Mouse (Mus musculus): Measurements from ENCODE around the gene Ceacam3. TPM values are rescaled to one million over a fixed set of nuclear protein-coding genes. Genes with fewer than 3 reads are reported as not detected.

The Ceacam3 gene
- total RNA-seq, 1 experiment, result not detected

- no peaks in the 10 kb centered on the region for H3K9me3 ChIP-seq (ENCODE audit: control insufficient read depth, insufficient read depth, low read depth, low read length)
Observed at GRCm38 (mm10) chr7:17159011-17159410, 8.9 kb downstream of the Ceacam3 start.

GRCm38 (mm10) chr7:17171827-17172226 lies 21.7 kb downstream of the Ceacam3 start:
- no peaks in the 10 kb centered on the region for H3K36me3 ChIP-seq (ENCODE audit: control insufficient read depth, insufficient read depth, low read length, poor library complexity, severe bottlenecking)
- no peak overlapping the region for H3K4me3 ChIP-seq (ENCODE audit: insufficient read depth in 1 of 2, low read depth in 1 of 2, low read length in 2 of 2, poor library complexity in 1 of 2, severe bottlenecking in 1 of 2)
- TF ChIP-seq CHD2 (IDR thresholded peaks at IDR 0.05; ENCODE audit: low read depth, low read length), result no peak
- TF ChIP-seq MAFK (IDR thresholded peaks at IDR 0.05; ENCODE audit: insufficient read depth, low read depth, low read length), result no peak
- no peak for TF ChIP-seq ZC3H11A (IDR thresholded peaks at IDR 0.05; ENCODE audit: borderline replicate concordance, low read depth, low read length)
- no peak for TF ChIP-seq ZNF384 (IDR thresholded peaks at IDR 0.05; ENCODE audit: low read depth, low read length)
- TF ChIP-seq HCFC1 (IDR thresholded peaks at IDR 0.05; ENCODE audit: borderline replicate concordance, insufficient read depth, low read length), result no peak
- no peak overlapping the region for H3K9ac ChIP-seq (ENCODE audit: insufficient read depth, low read depth, low read length, poor library complexity, severe bottlenecking)
- H3K4me1 ChIP-seq (ENCODE audit: control insufficient read depth in 2 of 2, insufficient read depth in 2 of 2, low read length in 2 of 2, poor library complexity in 1 of 2), result no peaks in the 10 kb centered on the region
- DNase-seq (ENCODE audit: low read depth, low spot score), result no peak
- H3K27ac ChIP-seq (ENCODE audit: insufficient read depth, low read depth, low read length, poor library complexity, severe bottlenecking), result no peak overlapping the region
- H3K9me3 ChIP-seq (ENCODE audit: control insufficient read depth, insufficient read depth, low read depth, low read length), result no peaks in the 10 kb centered on the region
- in situ Hi-C loops (cut with MboI; ENCODE audit: low sequenced_read_pairs in 2 of 2, unreplicated experiment in 2 of 2), result no loop called here

More at GRCm38 (mm10) chr7:17159011-17159410, 8.9 kb downstream of the Ceacam3 start:
- in situ Hi-C loops (cut with MboI; ENCODE audit: low sequenced_read_pairs in 2 of 2, unreplicated experiment in 2 of 2), result no loop called here
- Histone ChIP-seq H3K27ac (ENCODE audit: insufficient read depth, low read depth, low read length, poor library complexity, severe bottlenecking) (no peak overlapping the region), H3K4me3 (ENCODE audit: insufficient read depth in 1 of 2, low read depth in 1 of 2, low read length in 2 of 2, poor library complexity in 1 of 2, severe bottlenecking in 1 of 2) (no peak overlapping the region), H3K9ac (ENCODE audit: insufficient read depth, low read depth, low read length, poor library complexity, severe bottlenecking) (no peak overlapping the region), H3K36me3 (ENCODE audit: control insufficient read depth, insufficient read depth, low read length, poor library complexity, severe bottlenecking) (no peaks in the 10 kb centered on the region), H3K4me1 (ENCODE audit: control insufficient read depth in 2 of 2, insufficient read depth in 2 of 2, low read length in 2 of 2, poor library complexity in 1 of 2) (no peaks in the 10 kb centered on the region)
- no peak for DNase-seq (ENCODE audit: low read depth, low spot score)
- TF ChIP-seq ZC3H11A (IDR thresholded peaks at IDR 0.05; ENCODE audit: borderline replicate concordance, low read depth, low read length) (no peak), HCFC1 (IDR thresholded peaks at IDR 0.05; ENCODE audit: borderline replicate concordance, insufficient read depth, low read length) (no peak), ZNF384 (IDR thresholded peaks at IDR 0.05; ENCODE audit: low read depth, low read length) (no peak)

GRCm38 (mm10) chr7:17203177-17203576 lies 53.1 kb downstream of the Ceacam3 start, which contains the start of gene Psg29:
TSS of gene Psg29 (plus strand) at chr7:17203477.
- H3K4me3 ChIP-seq (ENCODE audit: insufficient read depth in 1 of 2, low read depth in 1 of 2, low read length in 2 of 2, poor library complexity in 1 of 2, severe bottlenecking in 1 of 2), result no peak within 1 kb of the TSS
- H3K9me3 ChIP-seq (ENCODE audit: control insufficient read depth, insufficient read depth, low read depth, low read length), result no peaks in the 10 kb centered on the region
- no peak for DNase-seq (ENCODE audit: low read depth, low spot score)
- H3K27ac ChIP-seq (ENCODE audit: insufficient read depth, low read depth, low read length, poor library complexity, severe bottlenecking), result no peak within 1 kb of the TSS
- H3K36me3 ChIP-seq (ENCODE audit: control insufficient read depth, insufficient read depth, low read length, poor library complexity, severe bottlenecking), result no peaks in the 10 kb centered on the region
- in situ Hi-C loops (cut with MboI; ENCODE audit: low sequenced_read_pairs in 2 of 2, unreplicated experiment in 2 of 2), result loop anchor here in 1 of 2 experiments (10.0 to 25.0 kb wide), 2 partner anchors 58 to 409 kb away; no protein-coding TSS in a partner anchor
- H3K9ac ChIP-seq (ENCODE audit: insufficient read depth, low read depth, low read length, poor library complexity, severe bottlenecking), result no peak within 1 kb of the TSS
- H3K4me1 ChIP-seq (ENCODE audit: control insufficient read depth in 2 of 2, insufficient read depth in 2 of 2, low read length in 2 of 2, poor library complexity in 1 of 2), result no peaks in the 10 kb centered on the region
- TF ChIP-seq CHD2 (IDR thresholded peaks at IDR 0.05; ENCODE audit: low read depth, low read length) (no peak), ZNF384 (IDR thresholded peaks at IDR 0.05; ENCODE audit: low read depth, low read length) (no peak), MAFK (IDR thresholded peaks at IDR 0.05; ENCODE audit: insufficient read depth, low read depth, low read length) (no peak), ZC3H11A (IDR thresholded peaks at IDR 0.05; ENCODE audit: borderline replicate concordance, low read depth, low read length) (no peak), HCFC1 (IDR thresholded peaks at IDR 0.05; ENCODE audit: borderline replicate concordance, insufficient read depth, low read length) (no peak)

- H3K4me3 ChIP-seq (ENCODE audit: insufficient read depth in 1 of 2, low read depth in 1 of 2, low read length in 2 of 2, poor library complexity in 1 of 2, severe bottlenecking in 1 of 2), result no peak overlapping the region
- in situ Hi-C loops (cut with MboI; ENCODE audit: low sequenced_read_pairs in 2 of 2, unreplicated experiment in 2 of 2), result loop anchor here in 1 of 2 experiments (10.0 to 25.0 kb wide), 2 partner anchors 61 to 407 kb away; no protein-coding TSS in a partner anchor
- TF ChIP-seq ZC3H11A (IDR thresholded peaks at IDR 0.05; ENCODE audit: borderline replicate concordance, low read depth, low read length), result no peak
- TF ChIP-seq MAFK (IDR thresholded peaks at IDR 0.05; ENCODE audit: insufficient read depth, low read depth, low read length), result peak; percentile 80
Observed at GRCm38 (mm10) chr7:17205530-17206184, 55.6 kb downstream of the Ceacam3 start.

More at GRCm38 (mm10) chr7:17205530-17206184, 55.6 kb downstream of the Ceacam3 start:
- DNase-seq (ENCODE audit: low read depth, low spot score), result peak; percentile 19
- Histone ChIP-seq H3K9me3 (ENCODE audit: control insufficient read depth, insufficient read depth, low read depth, low read length) (no peaks in the 10 kb centered on the region), H3K4me1 (ENCODE audit: control insufficient read depth in 2 of 2, insufficient read depth in 2 of 2, low read length in 2 of 2, poor library complexity in 1 of 2) (no peaks in the 10 kb centered on the region), H3K36me3 (ENCODE audit: control insufficient read depth, insufficient read depth, low read length, poor library complexity, severe bottlenecking) (no peaks in the 10 kb centered on the region), H3K27ac (ENCODE audit: insufficient read depth, low read depth, low read length, poor library complexity, severe bottlenecking) (no peak overlapping the region), H3K9ac (ENCODE audit: insufficient read depth, low read depth, low read length, poor library complexity, severe bottlenecking) (no peak overlapping the region)

Other genes starting within 250 kb of the Ceacam3 start
- 0.09 and 0.26 TPM in 2 replicates for gene Ptgir, start 243.8 kb upstream of the Ceacam3 start, total RNA-seq (2012; rRNA removed)
- 163 and 198 TPM in 2 replicates for gene Calm3, start 226.2 kb upstream of the Ceacam3 start, total RNA-seq (2012; rRNA removed)
- 0.71 and 0.85 TPM in 2 replicates for gene Pnmal2, start 205.6 kb upstream of the Ceacam3 start, total RNA-seq (2012; rRNA removed)
- gene Pnmal1, start 190.6 kb upstream of the Ceacam3 start, total RNA-seq (2012; rRNA removed), result 0.26 and 0.45 TPM in 2 replicates
- gene Gm42372, start 167.2 kb upstream of the Ceacam3 start, total RNA-seq (2012; rRNA removed), result 0.13 and 0.21 TPM in 2 replicates
- 2.8 and 4.1 TPM in 2 replicates for gene Ccdc8, start 157.6 kb upstream of the Ceacam3 start, total RNA-seq (2012; rRNA removed)
- gene Ppp5c, start 122.4 kb upstream of the Ceacam3 start, total RNA-seq (2012; rRNA removed), result 112 and 127 TPM in 2 replicates
- gene Hif3a, start 87.9 kb upstream of the Ceacam3 start, total RNA-seq (2012; rRNA removed), result 2.3 and 4.9 TPM in 2 replicates
- 0.26 and 0.31 TPM in 2 replicates for gene Psg16, start 76.2 kb upstream of the Ceacam3 start, total RNA-seq (2012; rRNA removed)
- gene Psg29, start 53.2 kb downstream of the Ceacam3 start, total RNA-seq (2012; rRNA removed), result 0.09 TPM in 1 of 2 replicates, not detected in the other